Mouse (Mus musculus) cerebellum, adult 11 months (tissue): ENCODE data around the gene Ecpas.

ENCODE experiments used
- DNase-seq: peaks from one replicate; pipeline ENCODE4 v3.0.0; 2022

Gene Ecpas

DNA sequence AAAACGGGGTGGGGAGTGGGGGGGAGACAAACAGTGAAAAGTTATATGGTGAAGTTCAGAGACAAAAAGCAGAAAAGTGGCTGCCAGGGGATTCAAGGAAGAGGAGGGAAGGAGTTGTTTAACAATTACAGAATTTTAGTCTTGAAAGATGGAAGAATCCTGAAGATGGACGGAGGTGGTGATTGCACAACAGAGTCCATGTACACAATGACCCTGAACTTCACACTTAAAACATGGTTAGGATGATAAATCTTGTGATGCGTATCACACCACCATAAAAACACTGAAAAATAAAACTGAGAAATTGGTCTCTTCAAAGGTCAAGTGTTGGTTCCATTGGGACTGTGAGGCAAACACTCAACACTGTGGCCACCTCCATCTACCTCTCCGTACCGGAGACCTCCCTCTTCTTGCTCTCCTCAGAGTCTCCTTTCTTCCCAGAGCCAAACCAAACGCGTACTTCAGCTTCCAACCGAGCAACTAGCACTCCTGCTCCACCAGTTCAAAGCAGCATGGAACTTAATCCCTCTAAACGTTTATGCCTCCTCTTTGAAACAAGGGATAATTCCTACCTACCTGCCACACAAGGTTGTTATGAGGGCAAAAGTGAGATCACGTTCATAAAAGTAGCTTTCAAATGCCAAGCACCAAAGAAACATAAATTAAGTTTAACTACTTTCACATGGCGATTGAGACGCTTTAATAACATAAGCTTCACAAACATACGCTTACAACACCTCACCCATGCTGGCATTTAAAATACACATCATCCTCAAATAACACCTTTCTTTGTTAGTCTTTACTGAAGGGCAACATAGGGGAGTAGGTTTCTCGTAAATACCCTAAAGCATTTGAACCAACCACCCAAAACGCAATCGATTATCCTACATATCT lies 2.1 kb downstream of the Ecpas start:
- DNase-seq: no peak

DNA sequence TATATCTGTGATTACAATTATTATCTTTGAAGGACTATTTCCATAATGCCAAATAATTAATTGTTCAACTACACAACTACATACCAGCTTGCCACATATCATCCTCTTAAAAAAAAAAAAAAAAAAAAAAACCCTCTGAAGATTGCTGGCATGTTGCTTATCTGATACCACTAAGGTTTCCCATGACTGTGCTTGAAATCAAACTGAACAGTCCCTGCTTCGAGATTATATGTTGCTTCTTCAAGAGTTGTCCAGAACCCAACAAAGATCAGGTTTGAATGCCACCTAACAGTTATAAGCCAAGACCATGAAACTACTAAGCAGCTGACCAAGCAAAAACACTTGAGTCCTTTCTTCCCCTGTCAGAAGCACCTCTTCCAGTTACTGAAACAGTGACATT lies 5.1 kb downstream of the Ecpas start:
- DNase-seq: no peak

DNA sequence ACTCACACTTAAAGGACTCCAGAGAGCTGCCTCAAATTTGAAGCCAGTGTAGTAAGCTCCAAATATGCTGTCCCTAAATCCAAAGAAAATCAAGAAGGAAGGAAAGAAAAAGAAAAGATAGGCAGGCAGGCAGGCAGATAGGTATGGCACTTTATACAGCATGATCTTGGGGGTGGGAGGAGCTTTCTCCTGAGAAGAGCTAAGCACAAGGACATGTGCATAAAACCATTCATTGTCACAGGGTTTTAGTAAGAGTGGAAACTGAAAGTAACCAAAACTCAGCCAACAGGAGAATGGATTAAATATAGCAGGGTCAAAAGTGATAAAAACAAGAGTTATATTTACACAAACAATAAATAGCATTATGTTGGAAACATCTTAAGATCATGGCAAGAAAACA lies 14.2 kb downstream of the Ecpas start:
- no peak for DNase-seq

DNA sequence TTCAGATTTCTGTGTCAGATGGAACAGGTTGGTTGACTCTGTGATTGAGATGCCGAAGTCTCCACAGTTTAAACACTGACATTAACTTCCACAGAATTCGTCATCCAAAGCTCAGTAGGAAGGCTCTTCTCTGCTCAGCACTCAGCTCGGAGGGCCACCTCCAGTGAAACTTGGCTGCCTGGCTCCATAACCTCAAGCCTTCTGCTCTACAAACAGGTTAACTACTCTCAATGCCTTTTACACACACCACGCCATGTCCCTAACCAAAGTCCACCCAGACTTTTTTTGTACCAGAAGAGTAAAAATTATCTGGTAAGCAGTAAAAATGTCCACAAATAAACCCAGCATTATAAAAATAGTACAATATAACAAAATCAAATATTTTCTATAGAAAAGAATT lies 15.1 kb downstream of the Ecpas start:
- no peak for DNase-seq

DNA sequence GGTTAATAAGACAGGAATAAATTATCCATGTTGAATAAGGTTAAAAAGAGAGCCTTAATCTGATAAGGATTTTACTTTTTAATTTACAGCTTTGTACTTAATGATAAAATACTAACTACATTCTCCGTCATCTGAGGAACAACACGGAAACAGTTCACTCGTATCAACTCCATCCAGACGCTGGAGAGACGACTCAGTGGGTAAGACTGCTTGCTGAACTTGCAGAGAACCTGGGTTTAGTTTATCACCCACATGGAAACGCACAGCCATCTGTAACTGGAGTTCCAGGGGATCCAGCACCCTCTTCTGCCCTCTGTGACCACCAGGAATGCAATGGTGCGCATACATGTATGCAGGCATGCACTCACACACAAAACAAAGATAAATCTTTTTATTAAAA lies 18.1 kb downstream of the Ecpas start:
- DNase-seq: no peak

DNA sequence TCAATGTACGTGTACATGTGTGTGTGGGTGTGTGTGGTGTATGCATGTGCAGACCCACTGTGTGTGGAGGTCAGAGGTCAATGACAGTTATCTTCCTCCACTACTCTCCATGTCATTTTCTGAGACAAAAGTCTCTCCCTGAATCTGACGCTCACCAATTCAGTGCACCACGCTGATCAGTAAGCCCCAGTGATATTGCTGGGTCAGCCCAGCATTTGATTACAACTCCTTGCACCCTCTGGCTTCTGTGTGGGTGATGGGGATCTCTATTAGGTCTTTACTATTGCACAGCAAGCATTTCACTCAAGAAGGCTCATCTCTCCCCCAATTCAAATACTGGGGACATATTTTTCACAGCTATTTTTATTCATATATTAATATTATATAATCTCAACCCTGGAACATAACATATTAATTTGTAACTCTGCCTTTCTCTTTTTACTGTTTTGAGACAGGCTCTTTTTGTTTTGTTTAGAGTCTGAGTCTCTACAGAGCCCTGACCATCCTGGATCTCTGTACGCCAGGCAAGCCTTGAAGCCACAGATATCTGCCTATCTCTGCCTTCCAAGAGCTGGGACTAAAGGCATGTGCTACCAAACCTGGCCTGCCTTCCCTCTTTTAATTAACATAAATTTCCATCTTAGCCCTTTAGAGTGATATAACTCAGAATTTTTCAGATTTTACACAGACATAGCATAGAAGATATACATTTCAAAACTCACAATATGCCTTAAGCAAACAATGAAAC lies 22.3 kb downstream of the Ecpas start:
- DNase-seq: no peak

DNA sequence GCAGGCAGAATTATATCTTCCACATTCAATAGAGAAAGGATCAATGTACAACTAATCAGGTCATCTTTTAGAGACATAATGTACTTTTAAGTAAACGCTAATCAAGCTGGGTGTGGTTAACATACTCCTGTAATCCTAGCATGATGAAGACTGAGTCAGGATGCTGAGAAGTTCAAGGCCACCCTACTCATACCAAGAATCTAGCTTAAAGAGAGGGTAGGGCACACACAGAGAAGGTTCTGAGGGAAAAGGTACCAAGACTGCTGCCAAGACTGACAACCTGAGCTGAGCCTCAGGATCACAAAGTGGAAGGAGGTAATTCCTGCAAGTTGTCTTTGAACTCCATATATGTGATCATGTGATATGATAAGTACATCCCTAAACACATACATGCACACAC lies 24.0 kb downstream of the Ecpas start:
- no peak for DNase-seq

DNA sequence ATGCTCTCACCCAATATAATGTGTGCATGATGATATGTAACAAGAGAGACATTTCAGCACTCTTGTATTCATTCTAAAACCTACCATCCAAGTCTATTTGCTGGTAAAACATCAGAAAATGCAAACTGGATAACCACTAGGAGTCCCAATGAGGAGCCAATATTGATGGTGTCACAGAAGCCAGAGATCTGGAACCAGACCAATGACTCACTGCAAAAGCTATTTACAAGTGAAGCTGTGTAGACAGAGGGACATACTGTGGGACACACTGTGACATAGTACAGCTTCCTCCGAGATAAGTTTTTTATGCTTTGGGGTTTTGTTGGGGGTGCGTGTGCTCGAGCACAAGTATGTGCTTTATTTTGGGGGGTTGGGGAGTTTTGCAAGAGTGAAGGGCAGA lies 24.9 kb downstream of the Ecpas start:
- no peak for DNase-seq

DNA sequence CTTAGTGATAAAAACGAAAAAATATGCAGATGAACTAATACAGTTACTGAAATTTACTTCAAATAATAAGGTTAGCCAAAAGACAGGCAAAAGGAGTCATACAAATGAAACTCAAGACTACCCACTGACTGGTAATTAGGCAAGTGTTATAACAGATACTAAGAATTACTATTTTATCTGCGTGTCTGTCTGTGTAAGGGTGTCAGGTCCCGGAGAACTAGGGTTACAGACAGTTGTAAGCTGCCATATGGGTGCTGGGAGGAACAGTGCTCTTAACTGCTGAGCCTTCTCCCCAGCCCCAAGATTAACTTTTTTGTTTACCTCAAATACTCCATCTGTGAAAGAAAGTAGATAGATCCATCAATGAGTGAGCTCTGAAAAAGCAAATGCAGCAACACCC lies 25.8 kb downstream of the Ecpas start:
- no peak for DNase-seq

DNA sequence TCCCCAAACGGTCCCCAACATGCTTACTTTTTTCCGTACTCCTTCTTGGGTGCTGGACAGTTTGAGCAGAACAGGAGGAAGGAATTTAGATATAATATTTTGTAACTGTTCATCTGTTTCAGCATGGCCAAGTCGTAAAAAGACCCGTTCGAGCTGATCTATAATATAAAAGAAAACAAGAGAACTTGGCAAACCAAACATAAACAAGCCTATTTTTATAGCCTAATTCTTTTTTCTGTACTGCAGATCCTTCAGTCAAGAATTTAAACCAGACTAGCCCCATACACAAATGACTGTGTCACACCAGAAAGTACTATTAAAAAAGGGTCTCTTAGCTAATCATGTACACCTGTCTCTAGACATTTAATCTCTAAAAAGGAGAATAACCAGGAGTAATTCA lies 27.2 kb downstream of the Ecpas start:
- no peak for DNase-seq

DNA sequence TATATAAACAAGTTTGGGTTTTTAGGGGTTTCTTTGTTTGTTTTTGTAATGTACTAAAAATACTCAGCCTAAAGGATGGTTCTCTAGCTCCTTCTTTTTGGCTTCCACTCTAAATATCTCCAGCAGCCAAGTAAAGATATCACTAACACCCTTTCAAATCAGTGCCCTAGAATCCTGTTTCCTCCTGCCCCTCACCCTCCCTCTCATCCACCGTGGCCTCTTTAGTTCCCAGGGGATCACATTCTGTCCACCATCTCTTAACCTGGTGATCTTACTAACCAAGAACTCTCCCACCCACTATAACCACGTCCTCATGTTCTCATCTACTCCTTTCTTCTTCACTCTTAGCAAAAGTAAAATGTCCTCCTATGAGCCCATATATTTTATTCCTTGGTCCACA lies 28.7 kb downstream of the Ecpas start:
- DNase-seq: no peak

DNA sequence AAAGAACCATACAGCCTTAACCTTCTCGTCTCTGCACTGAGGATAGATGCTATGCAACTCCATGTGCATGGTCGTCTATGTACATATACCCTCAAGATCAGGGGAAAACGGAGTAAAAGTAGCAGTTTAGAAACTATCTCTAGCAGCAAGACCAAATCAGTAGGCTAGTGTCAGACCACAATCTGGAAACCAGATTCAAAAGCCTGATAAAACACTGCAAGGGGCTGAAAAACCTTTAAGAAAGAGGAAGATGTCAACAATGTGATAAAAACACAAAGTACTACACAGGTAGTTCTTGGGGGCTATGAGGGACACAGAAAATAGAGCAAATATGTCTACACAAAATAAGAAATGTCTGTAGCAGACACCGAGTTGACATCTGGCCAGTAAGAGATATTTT lies 38.2 kb downstream of the Ecpas start:
- no peak for DNase-seq

DNA sequence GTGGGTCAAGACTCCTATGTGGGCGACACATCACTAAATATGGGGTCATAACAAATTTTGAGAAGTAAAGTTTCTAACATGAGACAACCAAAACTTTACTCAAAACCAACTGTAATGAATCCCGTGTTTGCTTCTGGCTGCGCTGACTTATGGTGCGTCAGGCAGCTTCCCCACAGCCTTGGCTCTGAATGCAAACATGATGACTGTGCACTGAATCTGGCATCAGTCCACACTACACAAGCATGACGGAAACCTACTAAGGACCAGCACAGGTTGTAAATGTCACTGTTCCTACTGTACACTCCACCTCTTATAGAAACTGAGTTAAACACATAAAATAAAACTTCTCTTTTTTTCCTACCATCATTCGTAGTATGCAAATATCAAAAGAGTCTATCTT lies 45.3 kb downstream of the Ecpas start:
- DNase-seq: peak; percentile 27

DNA sequence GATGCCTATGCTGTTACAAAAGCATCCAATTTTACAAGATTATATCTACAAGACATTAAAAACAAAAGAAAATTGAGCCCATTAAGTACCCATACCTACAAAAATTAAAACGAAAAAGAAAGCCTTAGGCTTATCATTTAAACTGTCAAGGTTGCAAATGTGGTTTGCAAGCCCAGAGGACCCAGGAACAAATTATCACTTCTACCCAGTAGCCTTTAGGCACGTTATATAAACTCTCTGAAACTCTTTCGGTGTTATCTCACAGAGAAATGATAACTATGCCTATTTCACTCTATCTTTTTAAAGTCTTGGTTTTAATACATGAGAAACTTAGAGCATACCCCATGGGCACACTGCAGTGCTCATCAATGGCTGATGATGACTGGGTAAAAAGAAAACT lies 79.6 kb downstream of the Ecpas start:
- DNase-seq: no peak

DNA sequence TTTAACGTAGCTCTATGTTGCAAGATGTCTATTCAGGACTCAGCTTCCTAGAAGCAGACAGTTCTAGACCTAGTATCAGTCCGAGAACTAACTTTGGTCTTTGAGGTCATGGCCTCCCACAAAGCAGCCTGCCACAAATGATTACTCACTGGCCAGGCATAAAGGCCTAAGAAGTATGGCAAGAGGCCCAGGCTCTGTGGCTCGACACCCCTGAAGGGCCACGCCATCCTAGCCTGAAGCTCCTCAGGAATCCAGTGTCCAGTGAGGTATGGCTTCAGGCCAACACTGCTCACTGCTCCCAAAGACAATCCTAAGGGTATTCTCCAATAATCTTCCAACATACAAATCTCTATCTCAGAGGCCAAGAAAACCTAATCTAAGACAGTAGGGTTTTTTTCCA lies 86.6 kb downstream of the Ecpas start:
- no peak for DNase-seq

DNA sequence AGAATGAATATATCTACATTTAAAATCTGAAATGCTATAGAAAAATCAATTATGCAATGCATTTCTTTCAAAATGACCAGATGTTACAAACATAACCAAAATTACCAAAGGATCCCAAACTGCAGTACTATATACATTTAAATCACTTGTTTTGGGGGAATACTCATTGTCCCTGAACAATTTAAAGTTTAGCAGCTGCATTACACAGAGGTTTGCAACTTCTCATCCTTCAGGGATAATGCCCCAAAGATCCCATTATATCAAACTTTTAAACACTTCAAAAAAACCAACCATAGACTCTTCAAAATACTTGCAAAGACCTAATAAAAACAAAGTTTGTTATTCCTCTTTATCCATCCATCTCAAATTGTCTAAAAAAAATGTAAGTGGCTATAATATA lies 124.9 kb downstream of the Ecpas start, which contains the start of gene Olfr267:
Gene Olfr267 (minus strand): TSS at position 101 of the 400 bp plus-strand sequence.
- no peak for DNase-seq

DNA sequence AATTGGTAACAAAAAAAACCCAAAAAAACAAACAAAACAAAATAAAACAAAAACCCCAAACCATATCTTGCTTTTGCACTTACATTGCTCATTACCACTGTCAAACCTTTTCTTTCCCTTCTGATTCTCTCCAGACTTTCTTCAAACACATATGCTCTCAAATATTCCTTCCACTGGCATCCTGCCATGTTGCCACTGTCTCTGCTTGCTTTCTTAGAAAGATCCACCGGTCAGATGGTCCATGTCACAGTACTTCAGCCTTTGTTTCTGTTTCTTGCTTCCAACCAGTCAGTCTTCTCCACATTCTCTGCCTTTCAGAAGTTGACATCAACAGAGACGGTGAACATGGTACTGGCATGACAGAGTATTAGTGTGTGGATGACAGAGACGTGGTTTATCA lies 125.9 kb downstream of the Ecpas start:
- DNase-seq: no peak

DNA sequence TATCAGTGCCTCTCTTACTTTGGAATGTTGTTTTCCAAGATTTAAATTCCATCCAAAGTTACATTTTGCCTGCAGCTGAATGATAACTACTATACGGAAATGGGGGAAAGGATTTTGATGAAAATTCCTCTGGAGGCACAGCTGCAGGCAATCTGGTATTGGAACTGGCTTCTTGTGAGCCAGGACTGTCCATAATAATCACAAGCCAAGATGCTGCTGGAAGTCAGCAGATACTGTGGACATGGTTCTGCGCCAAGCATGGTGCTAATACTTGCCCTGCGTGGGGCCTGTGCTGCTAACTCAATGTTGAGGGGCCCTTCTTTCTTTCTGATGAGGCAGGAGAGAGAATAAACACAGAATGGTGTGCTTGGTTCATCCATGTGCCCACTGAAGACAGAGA lies 149.1 kb downstream of the Ecpas start:
- DNase-seq: no peak

DNA sequence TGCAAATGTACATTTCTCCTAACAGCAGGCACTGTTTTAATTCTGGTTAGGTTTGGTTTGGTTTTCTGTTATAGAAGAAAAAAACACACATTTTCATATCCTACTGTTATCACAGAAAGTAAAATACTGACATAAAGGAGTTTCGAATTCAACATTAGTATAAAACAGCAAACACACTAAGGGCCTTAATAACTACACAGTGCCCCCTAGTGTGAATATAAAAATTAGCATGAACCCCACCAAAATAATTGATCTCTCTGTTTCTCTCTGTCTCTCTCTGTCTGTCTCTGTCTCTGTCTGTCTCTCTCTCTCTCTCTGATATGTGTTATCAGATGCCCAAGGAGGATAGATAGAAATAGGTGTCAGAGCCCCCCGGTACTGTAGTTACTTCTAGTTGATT lies 163.0 kb downstream of the Ecpas start:
- DNase-seq: no peak

DNA sequence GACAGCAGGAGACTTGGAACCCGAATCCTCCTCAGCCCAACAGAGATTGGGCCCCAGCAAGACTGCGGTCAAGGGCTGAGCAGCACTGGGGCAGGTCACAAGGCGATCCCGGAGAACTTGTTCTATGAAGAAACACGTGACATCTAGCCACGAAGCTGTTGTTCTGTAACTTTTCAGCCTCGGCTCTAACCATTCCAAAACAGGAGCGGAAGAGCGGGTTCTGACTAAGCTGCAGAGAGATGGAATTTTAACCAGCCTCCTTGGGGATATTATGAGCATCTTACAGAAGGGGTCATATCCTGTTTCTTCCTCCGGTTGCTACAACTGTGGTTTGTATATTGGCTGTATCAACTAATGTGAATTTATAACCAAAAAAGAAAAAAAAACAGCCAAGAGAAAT lies 163.4 kb downstream of the Ecpas start:
- no peak for DNase-seq
